Mouse (Mus musculus): ENCODE measurements around the gene Rnf227. TPM values are rescaled to one million over a fixed set of nuclear protein-coding genes. Genes with fewer than 3 reads are reported as not detected.
A peak's percentile ranks its signal among the peaks of the same experiment; 100 is the strongest.

Gene Rnf227
- polyA plus RNA-seq (2012; ENCODE audit: insufficient read depth, insufficient read length, low replicate concordance, missing spikeins): not detected in 2 replicates

- H3K4me3 ChIP-seq (ENCODE audit: insufficient read depth, low read depth, low read length): peak within 1 kb of the TSS; percentile 65
- TF ChIP-seq POLR2A (IDR thresholded peaks at IDR 0.05; ENCODE audit: insufficient read depth, low read depth, low read length): peak; percentile 74; the same call in 1 of the 2 replicates
- no peak for TF ChIP-seq CTCF (IDR thresholded peaks at IDR 0.05; ENCODE audit: insufficient read depth, low read depth, low read length)
- 1% methylated on average over 99 of the region's 99 CpGs for WGBS
- H3K4me1 ChIP-seq (ENCODE audit: control insufficient read depth, insufficient read depth, low read length): peaks cover 12% of the 10 kb centered on the region
- peak within 1 kb of the TSS; percentile 83 for H3K27ac ChIP-seq (ENCODE audit: insufficient read depth, low read depth, low read length)
Observed at GRCm38 (mm10) chr11:69340161-69341131, at the start of gene Rnf227. Gene Rnf227, plus strand, starts transcription at chr11:69340461.

- H3K27ac ChIP-seq (ENCODE audit: insufficient read depth, low read depth, low read length): no peak overlapping the region
- TF ChIP-seq CTCF (IDR thresholded peaks at IDR 0.05; ENCODE audit: insufficient read depth, low read depth, low read length): no peak
- H3K4me3 ChIP-seq (ENCODE audit: insufficient read depth, low read depth, low read length): no peak overlapping the region
- 96% methylated on average over 5 of the region's 5 CpGs for WGBS
- H3K4me1 ChIP-seq (ENCODE audit: control insufficient read depth, insufficient read depth, low read length): no peaks in the 10 kb centered on the region
Observed at GRCm38 (mm10) chr11:69291111-69291510, 49.1 kb upstream of the Rnf227 start.

- no peaks in the 10 kb centered on the region for H3K4me1 ChIP-seq (ENCODE audit: control insufficient read depth, insufficient read depth, low read length)
- H3K4me3 ChIP-seq (ENCODE audit: insufficient read depth, low read depth, low read length): no peak overlapping the region
- H3K27ac ChIP-seq (ENCODE audit: insufficient read depth, low read depth, low read length): no peak overlapping the region
- no peak for TF ChIP-seq CTCF (IDR thresholded peaks at IDR 0.05; ENCODE audit: insufficient read depth, low read depth, low read length)
- whole genome bisulfite sequencing: 90% methylated on average over 3 of the region's 3 CpGs
Observed at GRCm38 (mm10) chr11:69295286-69295685, 45.0 kb upstream of the Rnf227 start.

- TF ChIP-seq POLR2A (IDR thresholded peaks at IDR 0.05; ENCODE audit: insufficient read depth, low read depth, low read length) (no peak), CTCF (IDR thresholded peaks at IDR 0.05; ENCODE audit: insufficient read depth, low read depth, low read length) (no peak)
- Histone ChIP-seq H3K4me1 (ENCODE audit: control insufficient read depth, insufficient read depth, low read length) (no peaks in the 10 kb centered on the region), H3K27ac (ENCODE audit: insufficient read depth, low read depth, low read length) (no peak overlapping the region), H3K4me3 (ENCODE audit: insufficient read depth, low read depth, low read length) (no peak overlapping the region)
- WGBS: 78% methylated on average over 2 of the region's 2 CpGs
Observed at GRCm38 (mm10) chr11:69297799-69298198, 42.5 kb upstream of the Rnf227 start.

GRCm38 (mm10) chr11:69298231-69298630 is 42.0 kb upstream of the Rnf227 start:
- TF ChIP-seq CTCF (IDR thresholded peaks at IDR 0.05; ENCODE audit: insufficient read depth, low read depth, low read length) (no peak), POLR2A (IDR thresholded peaks at IDR 0.05; ENCODE audit: insufficient read depth, low read depth, low read length) (no peak)
- no peak overlapping the region for H3K4me3 ChIP-seq (ENCODE audit: insufficient read depth, low read depth, low read length)
- 74% methylated on average over 7 of the region's 7 CpGs for WGBS
- no peaks in the 10 kb centered on the region for H3K4me1 ChIP-seq (ENCODE audit: control insufficient read depth, insufficient read depth, low read length)
- H3K27ac ChIP-seq (ENCODE audit: insufficient read depth, low read depth, low read length): no peak overlapping the region

GRCm38 (mm10) chr11:69302817-69303216 is 37.4 kb upstream of the Rnf227 start:
- no peak overlapping the region for H3K4me3 ChIP-seq (ENCODE audit: insufficient read depth, low read depth, low read length)
- WGBS: 80% methylated on average over 7 of the region's 7 CpGs
- no peak overlapping the region for H3K27ac ChIP-seq (ENCODE audit: insufficient read depth, low read depth, low read length)
- TF ChIP-seq CTCF (IDR thresholded peaks at IDR 0.05; ENCODE audit: insufficient read depth, low read depth, low read length): no peak
- no peak for TF ChIP-seq POLR2A (IDR thresholded peaks at IDR 0.05; ENCODE audit: insufficient read depth, low read depth, low read length)
- H3K4me1 ChIP-seq (ENCODE audit: control insufficient read depth, insufficient read depth, low read length): no peaks in the 10 kb centered on the region

GRCm38 (mm10) chr11:69305291-69305690 is 35.0 kb upstream of the Rnf227 start:
- no peak for TF ChIP-seq POLR2A (IDR thresholded peaks at IDR 0.05; ENCODE audit: insufficient read depth, low read depth, low read length)
- TF ChIP-seq CTCF (IDR thresholded peaks at IDR 0.05; ENCODE audit: insufficient read depth, low read depth, low read length): no peak
- WGBS: 90% methylated on average over 9 of the region's 9 CpGs
- Histone ChIP-seq H3K4me3 (ENCODE audit: insufficient read depth, low read depth, low read length) (no peak overlapping the region), H3K27ac (ENCODE audit: insufficient read depth, low read depth, low read length) (no peak overlapping the region), H3K4me1 (ENCODE audit: control insufficient read depth, insufficient read depth, low read length) (no peaks in the 10 kb centered on the region)

- WGBS: 99% methylated on average over 2 of the region's 2 CpGs
- H3K27ac ChIP-seq (ENCODE audit: insufficient read depth, low read depth, low read length): no peak overlapping the region
- H3K4me3 ChIP-seq (ENCODE audit: insufficient read depth, low read depth, low read length): no peak overlapping the region
- no peaks in the 10 kb centered on the region for H3K4me1 ChIP-seq (ENCODE audit: control insufficient read depth, insufficient read depth, low read length)
- no peak for TF ChIP-seq CTCF (IDR thresholded peaks at IDR 0.05; ENCODE audit: insufficient read depth, low read depth, low read length)
Observed at GRCm38 (mm10) chr11:69306039-69306438, 34.2 kb upstream of the Rnf227 start.

GRCm38 (mm10) chr11:69311266-69311665 is 29.0 kb upstream of the Rnf227 start:
- no peak overlapping the region for H3K27ac ChIP-seq (ENCODE audit: insufficient read depth, low read depth, low read length)
- 63% methylated on average over 7 of the region's 7 CpGs for WGBS
- H3K4me3 ChIP-seq (ENCODE audit: insufficient read depth, low read depth, low read length): no peak overlapping the region
- peaks cover 3% of the 10 kb centered on the region; the same call in 1 of the 2 replicates for H3K4me1 ChIP-seq (ENCODE audit: control insufficient read depth, insufficient read depth, low read length)
- TF ChIP-seq CTCF (IDR thresholded peaks at IDR 0.05; ENCODE audit: insufficient read depth, low read depth, low read length): no peak
- no peak for TF ChIP-seq POLR2A (IDR thresholded peaks at IDR 0.05; ENCODE audit: insufficient read depth, low read depth, low read length)

Measured in olfactory bulb, adult 2 months (tissue).